Mouse (Mus musculus) heart, adult 2 months (tissue): ENCODE data around the gene Fzd5.
A peak's percentile ranks its signal among the peaks of the same experiment; 100 is the strongest.

Source experiments
- CTCF ChIP-seq: fragments of 200-600 bp; IDR thresholded peaks from 2 replicates; pipeline ENCODE4 v1.8.1; 2022; ENCODE audit warnings: antibody characterized with exemption, mild to moderate bottlenecking, moderate library complexity
- EP300 ChIP-seq: fragments of 200-500 bp; IDR thresholded peaks from 2 replicates; pipeline ENCODE4 v1.6.1; 2011; ENCODE audit warnings: low read depth, low read length, control low read depth; ENCODE audit not compliant: insufficient read depth
- POLR2A ChIP-seq: fragments of 200-500 bp; IDR thresholded peaks from 2 replicates; pipeline ENCODE4 v1.6.1; 2011; ENCODE audit warnings: mild to moderate bottlenecking, low read depth, low read length, control low read depth; ENCODE audit not compliant: insufficient read depth

DNA sequence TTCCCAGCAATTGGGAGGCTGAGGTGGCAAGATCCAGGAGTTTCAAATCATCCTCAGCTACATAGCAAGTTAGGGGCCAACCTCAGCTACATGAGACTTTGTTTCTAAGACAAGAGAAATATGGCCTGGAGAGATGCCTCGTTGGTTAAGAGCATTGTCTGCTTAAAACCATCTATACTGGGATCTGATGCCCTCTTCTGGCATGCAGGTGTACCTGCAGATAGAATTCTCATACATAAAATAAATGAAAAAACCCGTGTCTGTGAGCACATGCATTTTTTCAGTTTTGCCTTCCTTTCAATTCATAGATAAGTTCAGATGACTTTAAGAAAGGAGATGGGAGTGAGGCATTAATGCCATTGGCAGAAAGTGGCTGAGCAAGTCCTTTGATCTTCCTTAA lies 27.7 kb downstream of the Fzd5 start:
- TF ChIP-seq POLR2A, result no peak
- TF ChIP-seq CTCF, result peak; percentile 85
- no peak for TF ChIP-seq EP300
